Mouse (Mus musculus): ENCODE data around the gene Rab1a. TPM values are rescaled to one million over a fixed set of nuclear protein-coding genes. Genes with fewer than 3 reads are reported as not detected.
A peak's percentile ranks its signal among the peaks of the same experiment; 100 is the strongest.
"Not testable (repeated sequence)": the region's sequence is repeated elsewhere in the genome, so short reads cannot be mapped to it uniquely, and the experiment has no call there.

Gene Rab1a
- polyA plus RNA-seq, 1 experiment from 2014 or later, result 174 TPM

GRCm38 (mm10) chr11:20217227-20217626 lies 16.0 kb downstream of the Rab1a start:
- in situ Hi-C loops (cut with MboI; ENCODE audit: low pct_unique_long_range_greater_than_20kb), result no loop called here
- POLR2A ChIA-PET, result interaction anchor here (1.4 kb wide), 1 partner anchor 14 kb away, joined by 3 read pairs; no protein-coding TSS in a partner anchor
- no peak for TF ChIP-seq CTCF (IDR thresholded peaks at IDR 0.05)
- no peak for DNase-seq (ENCODE audit: low read depth, low spot score)
- CTCF ChIA-PET, result interaction anchor here (0.8 to 1.4 kb wide), 2 partner anchors 13 to 14 kb away, joined by 3 read pairs; no protein-coding TSS in a partner anchor
- no peak for ATAC-seq
- H3K27me3 ChIP-seq, result no peaks in the 10 kb centered on the region

- H3K27me3 ChIP-seq; DNase-seq (ENCODE audit: low read depth, low spot score); ATAC-seq; POLR2A ChIA-PET; in situ Hi-C loops (cut with MboI; ENCODE audit: low pct_unique_long_range_greater_than_20kb): not testable (repeated sequence)
- CTCF ChIA-PET, result interaction anchor here (1.4 kb wide), 1 partner anchor 9 kb away, joined by 3 read pairs; no protein-coding TSS in a partner anchor
Observed at GRCm38 (mm10) chr11:20221671-20222070, 20.4 kb downstream of the Rab1a start.

GRCm38 (mm10) chr11:20224196-20224595 lies 23.0 kb downstream of the Rab1a start:
- H3K27me3 ChIP-seq, result no peaks in the 10 kb centered on the region
- ATAC-seq, result no peak
- CTCF ChIA-PET, result no interaction called here
- no peak for TF ChIP-seq CTCF (IDR thresholded peaks at IDR 0.05)
- in situ Hi-C loops (cut with MboI; ENCODE audit: low pct_unique_long_range_greater_than_20kb), result no loop called here
- DNase-seq (ENCODE audit: low read depth, low spot score), result no peak
- POLR2A ChIA-PET, result no interaction called here

- ChIA-PET CTCF (no interaction called here), POLR2A (no interaction called here)
- DNase-seq (ENCODE audit: low read depth, low spot score), result no peak
- ATAC-seq, result no peak
- no peaks in the 10 kb centered on the region for H3K27me3 ChIP-seq
- in situ Hi-C loops (cut with MboI; ENCODE audit: low pct_unique_long_range_greater_than_20kb), result no loop called here
- no peak for TF ChIP-seq CTCF (IDR thresholded peaks at IDR 0.05)
Observed at GRCm38 (mm10) chr11:20225938-20226337, 24.7 kb downstream of the Rab1a start.

GRCm38 (mm10) chr11:20228666-20229065 lies 27.4 kb downstream of the Rab1a start:
- in situ Hi-C loops (cut with MboI; ENCODE audit: low pct_unique_long_range_greater_than_20kb), result no loop called here
- POLR2A ChIA-PET, result no interaction called here
- no peak for ATAC-seq
- CTCF ChIA-PET, result no interaction called here
- H3K27me3 ChIP-seq, result no peaks in the 10 kb centered on the region
- DNase-seq (ENCODE audit: low read depth, low spot score), result no peak
- no peak for TF ChIP-seq CTCF (IDR thresholded peaks at IDR 0.05)

- ATAC-seq (no peak), DNase-seq (ENCODE audit: low read depth, low spot score) (no peak)
- no peaks in the 10 kb centered on the region for H3K27me3 ChIP-seq
- CTCF ChIA-PET, result no interaction called here
- in situ Hi-C loops (cut with MboI; ENCODE audit: low pct_unique_long_range_greater_than_20kb), result no loop called here
- TF ChIP-seq CTCF (IDR thresholded peaks at IDR 0.05), result no peak
- POLR2A ChIA-PET, result interaction anchor here (0.8 kb wide), 1 partner anchor 17 kb away, joined by 3 read pairs; no protein-coding TSS in a partner anchor
Observed at GRCm38 (mm10) chr11:20229311-20229710, 28.1 kb downstream of the Rab1a start.

GRCm38 (mm10) chr11:20230286-20230685 lies 29.1 kb downstream of the Rab1a start:
- ATAC-seq, result no peak

GRCm38 (mm10) chr11:20231128-20231878 lies 30.1 kb downstream of the Rab1a start:
- in situ Hi-C loops (cut with MboI; ENCODE audit: low pct_unique_long_range_greater_than_20kb), result no loop called here
- H3K27me3 ChIP-seq, result no peaks in the 10 kb centered on the region
- ChIA-PET CTCF (interaction anchor here (0.9 to 1.3 kb wide), 4 partner anchors 12 to 31 kb away, joined by 3 to 6 read pairs (median 4); no protein-coding TSS in a partner anchor), POLR2A (interaction anchor here (0.6 to 1.2 kb wide), 4 partner anchors 9 to 25 kb away, joined by 3 to 10 read pairs (median 4); no protein-coding TSS in a partner anchor)
- peak; percentile 34 for TF ChIP-seq CTCF (IDR thresholded peaks at IDR 0.05)
- no peak for DNase-seq (ENCODE audit: low read depth, low spot score)
- ATAC-seq, result no peak

More at GRCm38 (mm10) chr11:20230286-20230685, 29.1 kb downstream of the Rab1a start:
- CTCF ChIA-PET, result interaction anchor here (1.3 kb wide), 1 partner anchor 13 kb away, joined by 3 read pairs; no protein-coding TSS in a partner anchor
- H3K27me3 ChIP-seq, result no peaks in the 10 kb centered on the region
- in situ Hi-C loops (cut with MboI; ENCODE audit: low pct_unique_long_range_greater_than_20kb), result no loop called here
- no peak for TF ChIP-seq CTCF (IDR thresholded peaks at IDR 0.05)
- POLR2A ChIA-PET, result interaction anchor here (0.8 to 1.2 kb wide), 2 partner anchors 18 to 24 kb away, joined by 3 read pairs; no protein-coding TSS in a partner anchor
- no peak for DNase-seq (ENCODE audit: low read depth, low spot score)

- POLR2A ChIA-PET, result interaction anchor here (0.7 kb wide), 1 partner anchor 11 kb away, joined by 10 read pairs; no protein-coding TSS in a partner anchor
- no peak for ATAC-seq
- in situ Hi-C loops (cut with MboI; ENCODE audit: low pct_unique_long_range_greater_than_20kb), result no loop called here
Observed at GRCm38 (mm10) chr11:20232016-20232755, 31.0 kb downstream of the Rab1a start.

GRCm38 (mm10) chr11:20234233-20234632 lies 33.0 kb downstream of the Rab1a start:
- in situ Hi-C loops (cut with MboI; ENCODE audit: low pct_unique_long_range_greater_than_20kb), result no loop called here
- DNase-seq (ENCODE audit: low read depth, low spot score), result no peak
- ChIA-PET CTCF (interaction anchor here (0.7 to 0.9 kb wide), 2 partner anchors 12 to 15 kb away, joined by 3 read pairs; no protein-coding TSS in a partner anchor), POLR2A (interaction anchor here (0.7 kb wide), 2 partner anchors 10 to 156 kb away, joined by 3 to 7 read pairs; no protein-coding TSS in a partner anchor)
- TF ChIP-seq CTCF (IDR thresholded peaks at IDR 0.05), result no peak
- no peak for ATAC-seq
- H3K27me3 ChIP-seq, result no peaks in the 10 kb centered on the region

More at GRCm38 (mm10) chr11:20232016-20232755, 31.0 kb downstream of the Rab1a start:
- no peak for TF ChIP-seq CTCF (IDR thresholded peaks at IDR 0.05)
- H3K27me3 ChIP-seq, result no peaks in the 10 kb centered on the region
- DNase-seq (ENCODE audit: low read depth, low spot score), result no peak
- CTCF ChIA-PET, result interaction anchor here (1.2 to 1.3 kb wide), 2 partner anchors 13 to 32 kb away, joined by 3 to 6 read pairs; no protein-coding TSS in a partner anchor

Data from Patski (cell line).